ENCODE assay signal across 8 mouse cellular contexts in the genomic region with DNA sequence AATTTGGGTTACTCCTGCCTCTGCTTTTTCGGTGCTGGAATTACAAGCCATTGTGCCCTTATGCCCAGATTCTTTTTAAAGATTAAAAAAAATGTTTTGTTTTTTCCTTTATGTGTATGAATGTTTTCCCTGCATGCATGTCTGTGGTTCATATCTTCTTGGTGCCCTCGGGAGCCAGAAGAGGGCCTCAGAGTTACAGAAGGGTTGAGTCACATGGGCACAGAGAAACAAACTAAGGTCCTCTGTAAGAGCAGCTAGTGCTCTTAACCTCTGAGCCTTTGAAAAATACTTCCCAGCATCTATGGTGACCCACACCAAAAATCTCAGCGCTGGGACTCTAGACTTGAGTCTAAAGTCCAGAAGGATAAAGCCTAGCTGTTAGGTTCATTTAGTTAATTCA. TPM values are rescaled to one million over a fixed set of nuclear protein-coding genes. Genes with fewer than 3 reads are reported as not detected.
DNase-seq lines count a peak whose midpoint lies in the region; ATAC-seq and TF ChIP-seq lines count a peak whose summit lies in the region.

No protein-coding gene starts in this region.

- no peaks in the 10 kb centered on the region for H3K27me3 ChIP-seq in MEL (ENCODE audit: control insufficient read depth in 1 of 2, insufficient read depth in 2 of 2, low read length in 2 of 2)
- no peaks in the 10 kb centered on the region for H3K27me3 ChIP-seq in heart, embryonic 16.5 days (ENCODE audit: control insufficient read depth, insufficient read depth, low read length)
- H3K27me3 ChIP-seq in megakaryocyte, embryonic 14.5 days (replicated peaks), result no peaks in the 10 kb centered on the region
- no peaks in the 10 kb centered on the region for H3K27me3 ChIP-seq in stomach, embryonic 16.5 days (ENCODE audit: control insufficient read depth, insufficient read depth, low read length)

- peak overlapping the region; percentile 55 to 94 for H3K4me3 ChIP-seq in MEL (ENCODE audit: control insufficient read depth in 1 of 2, insufficient read depth in 1 of 2, low read depth in 2 of 2, low read length in 2 of 2)
- peak overlapping the region; percentile 62 for H3K4me3 ChIP-seq in heart, embryonic 16.5 days (ENCODE audit: low read length)
- peak overlapping the region; percentile 99 for H3K4me3 ChIP-seq in megakaryocyte, embryonic 14.5 days (replicated peaks)
- H3K4me3 ChIP-seq in stomach, embryonic 16.5 days (replicated peaks; ENCODE audit: low read length), result peak overlapping the region; percentile 85

- H3K9ac ChIP-seq in MEL (ENCODE audit: control insufficient read depth, low read depth, low read length, poor library complexity, severe bottlenecking), result peak overlapping the region; percentile 89
- H3K9ac ChIP-seq in heart, embryonic 16.5 days (ENCODE audit: low read length), result peak overlapping the region; percentile 76
- peak overlapping the region; percentile 90 for H3K9ac ChIP-seq in stomach, embryonic 16.5 days (ENCODE audit: low read length)

- TF ChIP-seq POLR2A in MEL (IDR thresholded peaks at IDR 0.05; ENCODE audit: control insufficient read depth in 1 of 2, insufficient read depth in 1 of 2, low read depth in 1 of 2, low read length in 2 of 2, poor library complexity in 1 of 2), result no peak

- ATAC-seq in frontal cortex, adult (ENCODE audit: low TSS enrichment), result 0 out of 2 replicates have a peak, but pooled peaks have one; percentile 53
- peak; percentile 63; the same call in 1 of the 2 replicates for ATAC-seq in heart, embryonic 16.5 days (replicated peaks; ENCODE audit: extremely low read depth, insufficient read depth, low FRiP score)
- peak; percentile 59; the same call in 1 of the 2 replicates for ATAC-seq in stomach, embryonic 16.5 days (ENCODE audit: insufficient read depth, low FRiP score)

- peak in 2 of 3 experiments; percentile 36 to 58; a peak in 3 of 6 replicates for TF ChIP-seq CTCF in MEL (IDR thresholded peaks at IDR 0.05 in 2 of 3, conservative IDR thresholded peaks at IDR 0.05 in 1 of 3; ENCODE audit: control insufficient read depth in 1 of 3, insufficient read depth in 1 of 3, low read depth in 2 of 3, low read length in 3 of 3, poor library complexity in 1 of 3, severe bottlenecking in 1 of 3)

- peaks cover 0 to 7% of the 10 kb centered on the region in 2 experiments; a peak in 2 of 4 replicates for H3K36me3 ChIP-seq in MEL (ENCODE audit: control insufficient read depth in 1 of 2, insufficient read depth in 2 of 2, low read length in 2 of 2)
- H3K36me3 ChIP-seq in heart, embryonic 16.5 days (ENCODE audit: control insufficient read depth, insufficient read depth), result peaks cover 21% of the 10 kb centered on the region
- peaks cover 41% of the 10 kb centered on the region for H3K36me3 ChIP-seq in megakaryocyte, embryonic 14.5 days (replicated peaks; ENCODE audit: low read length)
- peaks cover 20% of the 10 kb centered on the region for H3K36me3 ChIP-seq in stomach, embryonic 16.5 days (ENCODE audit: control insufficient read depth, insufficient read depth, low read length)

- peak overlapping the region; percentile 90 for H3K27ac ChIP-seq in MEL (ENCODE audit: control insufficient read depth, low read depth, low read length)
- H3K27ac ChIP-seq in heart, embryonic 16.5 days (ENCODE audit: low read length), result peak overlapping the region; percentile 93
- peak overlapping the region; percentile 86 for H3K27ac ChIP-seq in stomach, embryonic 16.5 days (ENCODE audit: low read length)

- H3K4me1 ChIP-seq in MEL (ENCODE audit: control insufficient read depth in 1 of 2, insufficient read depth in 2 of 2, low read length in 2 of 2), result no peaks in the 10 kb centered on the region; a peak in 1 of 4 replicates
- H3K4me1 ChIP-seq in heart, embryonic 16.5 days (ENCODE audit: control insufficient read depth, insufficient read depth, low read length), result peaks cover 12% of the 10 kb centered on the region; the same call in 1 of the 2 replicates
- peaks cover 30% of the 10 kb centered on the region for H3K4me1 ChIP-seq in megakaryocyte, embryonic 14.5 days
- H3K4me1 ChIP-seq in stomach, embryonic 16.5 days (ENCODE audit: control insufficient read depth, insufficient read depth, low read length), result no peaks in the 10 kb centered on the region

- TF ChIP-seq RAD21 in MEL (IDR thresholded peaks at IDR 0.05; ENCODE audit: low read depth, low read length), result peak; percentile 47

- peak overlapping the region; percentile 80 for H3K4me2 ChIP-seq in heart, embryonic 16.5 days (ENCODE audit: low read depth, low read length)
- H3K4me2 ChIP-seq in stomach, embryonic 16.5 days (ENCODE audit: low read depth, low read length), result peak overlapping the region; percentile 55

- DNase-seq in frontal cortex, postnatal 14 days (ENCODE audit: low spot score in 2 of 2), result no peak
- peak; percentile 80 for DNase-seq in MEL (ENCODE audit: low read depth, low spot score)
- peak; percentile 52 for DNase-seq in embryo, embryonic 10.5 days (ENCODE audit: low spot score)
- DNase-seq in kidney, postnatal 36 days, result peak; percentile 62 to 68

- no peaks in the 10 kb centered on the region for H3K9me3 ChIP-seq in MEL (replicated peaks; ENCODE audit: insufficient read depth, low read length)
- H3K9me3 ChIP-seq in heart, embryonic 16.5 days (replicated peaks; ENCODE audit: control insufficient read depth, low read length), result peaks cover 2% of the 10 kb centered on the region
- H3K9me3 ChIP-seq in megakaryocyte, embryonic 14.5 days, result peaks cover 10% of the 10 kb centered on the region
- peaks cover 9% of the 10 kb centered on the region; the same call in 1 of the 2 replicates for H3K9me3 ChIP-seq in stomach, embryonic 16.5 days (replicated peaks; ENCODE audit: control insufficient read depth, low read length)

- 15% methylated on average over 3 of the region's 3 CpGs for WGBS in heart, embryonic 16.5 days
- WGBS in stomach, embryonic 16.5 days, result 15% methylated on average over 3 of the region's 3 CpGs

- no peak for TF ChIP-seq EP300 in MEL (IDR thresholded peaks at IDR 0.05; ENCODE audit: low read depth in 1 of 2, low read length in 2 of 2)

- peaks cover 14% of the 10 kb centered on the region for H3K79me2 ChIP-seq in MEL (ENCODE audit: control insufficient read depth, insufficient read depth, low read length, poor library complexity)

TF ChIP-seq in MEL, 35 proteins besides CTCF, POLR2A, EP300 and RAD21:
- peak in 1 of 2 experiments; percentile 63; a peak in 1 of 4 replicates for TF ChIP-seq USF2 (IDR thresholded peaks at IDR 0.05; ENCODE audit: borderline replicate concordance in 1 of 2, insufficient read depth in 1 of 2, low read depth in 1 of 2, low read length in 2 of 2)
- no peak for TF ChIP-seq BHLHE40 (IDR thresholded peaks at IDR 0.05; ENCODE audit: borderline replicate concordance, low read depth, low read length)
- peak; percentile 74 for TF ChIP-seq MXI1 (IDR thresholded peaks at IDR 0.05; ENCODE audit: low read depth, low read length)
- TF ChIP-seq GATA1 (IDR thresholded peaks at IDR 0.05; ENCODE audit: low read depth, low read length), result no peak
- no peak; the same call in 1 of the 2 replicates for TF ChIP-seq MAZ (IDR thresholded peaks at IDR 0.05; ENCODE audit: low read depth, low read length)
- TF ChIP-seq TCF12 (IDR thresholded peaks at IDR 0.05; ENCODE audit: low read depth, low read length), result no peak
- no peak for TF ChIP-seq MEF2A (IDR thresholded peaks at IDR 0.05; ENCODE audit: extremely low read depth, insufficient replicate concordance, low read depth, low read length, poor library complexity, severe bottlenecking)
- no peak for TF ChIP-seq ZKSCAN1 (IDR thresholded peaks at IDR 0.05; ENCODE audit: low read depth, low read length)
- TF ChIP-seq ZNF384 (IDR thresholded peaks at IDR 0.05; ENCODE audit: low read depth, low read length), result no peak
- no peak for TF ChIP-seq TBP (IDR thresholded peaks at IDR 0.05; ENCODE audit: low read depth, low read length)
- no peak for TF ChIP-seq UBTF (IDR thresholded peaks at IDR 0.05; ENCODE audit: borderline replicate concordance, insufficient read depth, low read depth, low read length)
- peak; percentile 66; the same call in 1 of the 2 replicates for TF ChIP-seq MAX (IDR thresholded peaks at IDR 0.05; ENCODE audit: low read length)
- TF ChIP-seq USF1 (IDR thresholded peaks at IDR 0.05; ENCODE audit: low read depth, low read length), result peak; percentile 92
- TF ChIP-seq CHD2 (IDR thresholded peaks at IDR 0.05; ENCODE audit: low read length), result no peak
- TF ChIP-seq SMC3 (IDR thresholded peaks at IDR 0.05; ENCODE audit: low read depth, low read length), result peak; percentile 62
- TF ChIP-seq ZC3H11A (IDR thresholded peaks at IDR 0.05; ENCODE audit: low read depth, low read length), result peak; percentile 36; the same call in 1 of the 2 replicates
- TF ChIP-seq E2F4 (IDR thresholded peaks at IDR 0.05; ENCODE audit: borderline replicate concordance, low read depth, low read length), result no peak
- no peak for TF ChIP-seq NRF1 (IDR thresholded peaks at IDR 0.05; ENCODE audit: insufficient read depth, low read depth, low read length, poor library complexity, severe bottlenecking)
- TF ChIP-seq RCOR1 (IDR thresholded peaks at IDR 0.05; ENCODE audit: low read depth, low read length), result no peak
- no peak for TF ChIP-seq MYC (IDR thresholded peaks at IDR 0.05; ENCODE audit: low read depth, low read length)
- TF ChIP-seq POLR2AphosphoS5 (IDR thresholded peaks at IDR 0.05; ENCODE audit: borderline replicate concordance, low read depth, low read length), result no peak

RNA-seq across cellular contexts. Expression of gene Exo5, which starts 0.6 kb away (rescaled TPM):
- 17.8 and 18.1 TPM in 2 replicates for total RNA-seq in MEL (2012; rRNA removed)
- polyA plus RNA-seq in MEL (2012; ENCODE audit: insufficient read depth in 1 of 2, insufficient read length in 2 of 2, low read depth in 1 of 2, low replicate concordance in 2 of 2, missing spikeins in 1 of 2), result 10 to 100 TPM in 1 of 2 experiments, not detected in 1; 20.6 TPM
- 10.6 and 11.0 TPM in 2 replicates for polyA plus RNA-seq in heart, embryonic 16.5 days (2015; fragmentation: Nextera tagmentation; extraction: Ambion mirVana)
- 4.1 TPM in 1 of 2 replicates, not detected in the other for polyA plus RNA-seq in megakaryocyte, embryonic 14.5 days (2012; ENCODE audit: insufficient read depth, low replicate concordance)
- polyA plus RNA-seq in stomach, embryonic 16.5 days (2015; fragmentation: Nextera tagmentation; extraction: Ambion mirVana), result 23.9 and 25.3 TPM in 2 replicates

RNA-seq across cellular contexts. Expression of gene Zfp69, which starts 26.1 kb away (rescaled TPM):
- 1.8 and 2.0 TPM in 2 replicates for total RNA-seq in MEL (2012; rRNA removed)
- 1 to 10 TPM in 1 of 2 experiments, not detected in 1; 4.3 TPM for polyA plus RNA-seq in MEL (2012; ENCODE audit: insufficient read depth in 1 of 2, insufficient read length in 2 of 2, low read depth in 1 of 2, low replicate concordance in 2 of 2, missing spikeins in 1 of 2)
- polyA plus RNA-seq in heart, embryonic 16.5 days (2015; fragmentation: Nextera tagmentation; extraction: Ambion mirVana), result 9.1 and 10.3 TPM in 2 replicates
- polyA plus RNA-seq in megakaryocyte, embryonic 14.5 days (2012; ENCODE audit: insufficient read depth, low replicate concordance), result 2.1 and 3.0 TPM in 2 replicates
- polyA plus RNA-seq in stomach, embryonic 16.5 days (2015; fragmentation: Nextera tagmentation; extraction: Ambion mirVana), result 3.3 and 4.6 TPM in 2 replicates

Comparison
In these comparisons a context has a peak if more than half of its experiments do, and no peak if none do; other contexts are left out.
1. DNase-seq: peak in MEL (single experiment), embryo, embryonic 10.5 days (single experiment) and kidney, postnatal 36 days (2 of 2); none in frontal cortex, postnatal 14 days (0 of 2).
2. Peak in every context shown above with its lines, with median percentiles within 50 percentile points of each other: ATAC-seq, H3K27ac ChIP-seq, H3K4me3 ChIP-seq and H3K9ac ChIP-seq.